Mouse (Mus musculus) brain, embryonic 14.5 days (tissue): ENCODE data around the gene Il18rap.

Experiments used
- CTCF ChIP-seq: fragments of 200-500 bp; IDR thresholded peaks from 2 replicates; pipeline ENCODE4 v1.5.1; 2012; ENCODE audit warnings: inconsistent platforms, mild to moderate bottlenecking, moderate library complexity, borderline replicate concordance; ENCODE audit not compliant: insufficient read depth, insufficient read length; ENCODE audit errors: extremely low read depth
- POLR2A ChIP-seq: fragments of 200-500 bp; IDR thresholded peaks from 2 replicates; pipeline ENCODE4 v1.6.1; 2012; ENCODE audit warnings: mild to moderate bottlenecking, inconsistent platforms, borderline replicate concordance; ENCODE audit not compliant: poor library complexity, insufficient read depth, insufficient read length, severe bottlenecking; ENCODE audit errors: extremely low read depth

- no peak for TF ChIP-seq POLR2A
- TF ChIP-seq CTCF, result no peak
These were observed 10.6 kb upstream of the Il18rap start for GRCm38 (mm10) chr1:40504548-40504947.
